Comparison of ENCODE assay signal across 7 mouse cellular contexts in genomic region chr3:98024288-98024848, GRCm38 (mm10). TPM values are rescaled to one million over a fixed set of nuclear protein-coding genes. Genes with fewer than 3 reads are reported as not detected.
DNase-seq lines count a peak whose midpoint lies in the region; ATAC-seq lines count a peak whose summit lies in the region.

No protein-coding gene starts in this region.

- peak overlapping the region; percentile 32; the same call in 1 of the 2 replicates for H3K9ac ChIP-seq in intestine, embryonic 14.5 days (ENCODE audit: low read length)
- no peak overlapping the region for H3K9ac ChIP-seq in liver, embryonic 16.5 days (ENCODE audit: low read depth, low read length)
- H3K9ac ChIP-seq in neural tube, embryonic 12.5 days, result 0 out of 2 replicates have a peak overlapping the region, but pooled peaks have one; percentile 5

- H3K36me3 ChIP-seq in intestine, embryonic 14.5 days (ENCODE audit: control insufficient read depth, insufficient read depth, low read length), result no peaks in the 10 kb centered on the region
- H3K36me3 ChIP-seq in liver, embryonic 16.5 days (ENCODE audit: control insufficient read depth, insufficient read depth), result no peaks in the 10 kb centered on the region
- H3K36me3 ChIP-seq in neural tube, embryonic 12.5 days, result no peaks in the 10 kb centered on the region

- no peaks in the 10 kb centered on the region for H3K9me3 ChIP-seq in intestine, embryonic 14.5 days (ENCODE audit: control insufficient read depth, low read length)
- no peaks in the 10 kb centered on the region for H3K9me3 ChIP-seq in liver, embryonic 16.5 days (replicated peaks; ENCODE audit: control insufficient read depth, low read length)
- H3K9me3 ChIP-seq in neural tube, embryonic 12.5 days, result no peaks in the 10 kb centered on the region

- DNase-seq in R1 (ENCODE audit: low read depth, low spot score), result peak; percentile 93
- peak; percentile 46 for DNase-seq in cerebellum, adult 9-10 months
- peak; percentile 49 for DNase-seq in gastrocnemius, postnatal 10 days
- DNase-seq in intestine, embryonic 14.5 days (ENCODE audit: low spot score), result no peak
- no peak for DNase-seq in spleen, adult 12 weeks (ENCODE audit: low spot score)

- no peaks in the 10 kb centered on the region for H3K27me3 ChIP-seq in intestine, embryonic 14.5 days (replicated peaks; ENCODE audit: control insufficient read depth, insufficient read depth, low read length)
- H3K27me3 ChIP-seq in liver, embryonic 16.5 days (ENCODE audit: control insufficient read depth, insufficient read depth, low read depth, low read length), result no peaks in the 10 kb centered on the region
- H3K27me3 ChIP-seq in neural tube, embryonic 12.5 days (replicated peaks), result no peaks in the 10 kb centered on the region

- ATAC-seq in intestine, embryonic 14.5 days (replicated peaks; ENCODE audit: low FRiP score, low TSS enrichment, low read depth), result peak; percentile 54; the same call in 1 of the 2 replicates
- peak; percentile 74 for ATAC-seq in liver, embryonic 16.5 days (ENCODE audit: low read depth)
- ATAC-seq in neural tube, embryonic 12.5 days (ENCODE audit: low FRiP score, low read depth), result peak; percentile 73

- 0 out of 2 replicates have a peak overlapping the region, but pooled peaks have one; percentile 8 for H3K4me3 ChIP-seq in intestine, embryonic 14.5 days (ENCODE audit: low read depth, low read length)
- H3K4me3 ChIP-seq in liver, embryonic 16.5 days (ENCODE audit: low read depth, low read length), result no peak overlapping the region
- no peak overlapping the region for H3K4me3 ChIP-seq in neural tube, embryonic 12.5 days

- H3K4me2 ChIP-seq in intestine, embryonic 14.5 days (ENCODE audit: low read length), result peak overlapping the region; percentile 46
- no peak overlapping the region for H3K4me2 ChIP-seq in liver, embryonic 16.5 days (ENCODE audit: low read depth, low read length)
- peak overlapping the region; percentile 45 for H3K4me2 ChIP-seq in neural tube, embryonic 12.5 days (replicated peaks)

- H3K4me1 ChIP-seq in intestine, embryonic 14.5 days (replicated peaks; ENCODE audit: control insufficient read depth, insufficient read depth, low read length), result peaks cover 65% of the 10 kb centered on the region
- H3K4me1 ChIP-seq in liver, embryonic 16.5 days (ENCODE audit: control insufficient read depth, low read depth, low read length), result peaks cover 56% of the 10 kb centered on the region
- H3K4me1 ChIP-seq in neural tube, embryonic 12.5 days, result peaks cover 43% of the 10 kb centered on the region

- WGBS in intestine, embryonic 14.5 days, result 9% methylated on average over 13 of the region's 13 CpGs
- 43% methylated on average over 13 of the region's 13 CpGs for WGBS in liver, embryonic 16.5 days (ENCODE audit: insufficient replicate concordance)
- 2% methylated on average over 13 of the region's 13 CpGs for WGBS in neural tube, embryonic 12.5 days

- H3K27ac ChIP-seq in intestine, embryonic 14.5 days (ENCODE audit: low read depth), result peak overlapping the region; percentile 76
- peak overlapping the region; percentile 14; the same call in 1 of the 2 replicates for H3K27ac ChIP-seq in liver, embryonic 16.5 days (ENCODE audit: low read length)
- no peak overlapping the region for H3K27ac ChIP-seq in neural tube, embryonic 12.5 days

RNA-seq across cellular contexts. Expression of gene Notch2, which starts 11.0 kb away (rescaled TPM):
- 10 to 100 TPM; 32.0 to 42.1 TPM for total RNA-seq in gastrocnemius, postnatal 10 days (2021)
- polyA plus RNA-seq in intestine, embryonic 14.5 days (2014; fragmentation: Nextera tagmentation; extraction: Ambion mirVana), result 30.0 and 30.8 TPM in 2 replicates
- polyA plus RNA-seq in liver, embryonic 16.5 days (2015; fragmentation: Nextera tagmentation; extraction: Ambion mirVana), result 7.2 and 7.9 TPM in 2 replicates
- polyA plus RNA-seq in neural tube, embryonic 12.5 days (2016; fragmentation: Nextera tagmentation; extraction: Ambion mirVana), result 16.8 and 17.1 TPM in 2 replicates

Comparison
In these comparisons a context has a peak if more than half of its experiments do, and no peak if none do; other contexts are left out.
1. DNase-seq: peak in R1 (single experiment), cerebellum, adult 9-10 months (single experiment) and gastrocnemius, postnatal 10 days (single experiment); none in intestine, embryonic 14.5 days (single experiment) and spleen, adult 12 weeks (single experiment).
2. Peak in every context shown above with its lines, with median percentiles within 50 percentile points of each other: ATAC-seq.